Mouse (Mus musculus) common myeloid progenitor, adult 5-6 weeks (primary cell): ENCODE results near the gene Hnrnpa3. TPM values are rescaled to one million over a fixed set of nuclear protein-coding genes. Genes with fewer than 3 reads are reported as not detected.

Source experiments
- ATAC-seq: replicated peaks from 2 replicates; pipeline ENCODE4 v1.8.0; 2016; ENCODE audit warnings: low read depth, mild to moderate bottlenecking, moderate TSS enrichment, inconsistent platforms; ENCODE audit not compliant: poor library complexity, severe bottlenecking
- total RNA-seq: library from RNA; stranded (forward); fragments of 200-1000, 187-1606 nt; gene quantifications from 2 replicates; pipeline ENCODE4 v1.2.3, GENCODE M21; 2017

The Hnrnpa3 gene
- total RNA-seq, 1 experiment from 2014 or later, result 360 TPM

DNA sequence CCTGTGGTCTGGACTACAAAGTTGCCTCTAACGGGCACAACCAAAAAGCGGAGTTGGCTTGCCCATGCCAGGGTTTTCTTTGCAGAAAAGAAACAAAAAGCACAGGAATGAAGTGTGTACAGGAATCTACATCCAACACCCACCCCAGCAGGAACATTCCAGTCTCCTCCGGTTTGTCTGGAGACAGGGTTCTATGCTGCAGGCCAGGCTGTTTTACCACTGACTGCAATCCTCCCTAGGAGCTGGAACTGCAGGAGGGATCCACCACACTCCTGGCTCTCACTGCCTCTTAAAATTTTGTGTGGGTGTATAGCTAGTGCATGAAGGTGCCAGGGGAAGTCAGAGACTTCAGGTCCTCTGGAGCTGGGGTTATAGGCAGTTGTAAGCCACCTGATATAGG is 39.8 kb downstream of the Hnrnpa3 start:
- no peak for ATAC-seq

DNA sequence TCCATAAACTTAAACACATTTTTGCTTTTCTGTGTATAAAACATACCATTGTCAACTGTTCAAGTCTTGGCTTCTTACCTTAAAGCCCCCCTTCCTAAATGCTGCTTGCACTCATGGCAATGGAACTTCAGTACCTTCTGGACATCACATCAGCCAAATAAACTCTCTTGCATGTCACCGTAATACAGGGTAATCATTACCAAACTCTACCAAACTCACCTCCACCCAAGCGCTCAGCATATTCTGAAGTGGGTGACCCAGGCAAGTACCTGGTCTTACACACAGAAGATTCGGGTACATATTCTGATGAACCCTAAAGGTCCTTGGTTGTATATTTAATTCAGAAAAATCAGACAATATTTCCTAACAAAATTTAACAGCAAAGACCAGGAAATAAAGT is 41.5 kb downstream of the Hnrnpa3 start:
- no peak for ATAC-seq

DNA sequence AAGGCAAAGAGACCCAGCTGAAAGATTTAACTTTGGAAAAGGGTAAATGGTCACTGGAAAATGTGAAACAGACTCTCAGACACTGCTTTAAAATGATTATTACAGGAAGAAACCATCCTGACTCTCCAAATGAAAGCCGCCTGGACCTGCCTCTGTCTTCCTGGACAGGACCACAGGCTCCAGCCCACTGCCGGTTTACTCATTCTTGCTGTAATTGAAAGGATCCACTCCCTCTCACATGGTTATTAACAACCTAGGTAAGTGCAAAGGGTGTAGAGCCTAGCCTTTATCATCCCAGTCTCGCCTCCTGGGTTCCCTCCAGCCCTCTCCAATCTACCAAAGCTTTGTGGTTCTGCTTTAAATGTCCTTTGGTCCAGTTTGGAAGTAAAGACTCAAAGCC is 42.1 kb downstream of the Hnrnpa3 start:
- no peak for ATAC-seq

DNA sequence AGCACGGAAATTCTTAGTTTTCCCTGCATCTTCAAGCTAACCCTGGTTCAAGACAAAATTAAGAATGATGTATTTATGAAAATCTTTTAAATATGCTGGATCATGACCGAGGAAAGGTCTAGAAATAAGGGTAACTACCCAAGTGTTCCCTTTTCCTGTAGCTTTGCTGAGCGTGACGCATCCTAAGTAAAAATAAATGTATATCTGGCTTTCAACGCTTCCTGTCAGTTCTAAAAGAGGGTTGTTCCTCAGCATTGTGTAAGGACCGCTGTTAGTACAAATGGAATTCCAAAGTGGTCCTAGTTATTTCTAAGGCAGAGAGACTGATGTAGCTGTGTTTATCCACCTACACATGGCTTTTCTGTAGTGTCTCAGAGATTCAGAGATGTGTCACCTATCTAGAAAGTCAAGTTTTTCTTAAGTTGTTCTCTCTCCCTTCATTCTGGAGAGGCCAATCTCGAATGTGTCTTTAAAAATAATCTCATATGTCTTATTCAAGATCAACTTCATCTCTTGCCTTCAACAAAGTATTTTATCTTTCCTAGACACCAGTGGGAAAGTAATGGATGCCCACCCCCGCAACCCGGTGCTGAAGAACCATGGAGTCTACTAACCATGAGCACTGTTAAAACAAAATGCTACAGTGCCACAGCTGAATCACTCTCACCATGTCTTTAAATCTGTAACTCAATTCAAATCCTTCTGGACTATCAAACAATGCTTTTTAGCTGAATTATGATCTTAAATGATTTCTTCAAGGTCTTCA is 42.9 kb downstream of the Hnrnpa3 start:
- ATAC-seq, result no peak

DNA sequence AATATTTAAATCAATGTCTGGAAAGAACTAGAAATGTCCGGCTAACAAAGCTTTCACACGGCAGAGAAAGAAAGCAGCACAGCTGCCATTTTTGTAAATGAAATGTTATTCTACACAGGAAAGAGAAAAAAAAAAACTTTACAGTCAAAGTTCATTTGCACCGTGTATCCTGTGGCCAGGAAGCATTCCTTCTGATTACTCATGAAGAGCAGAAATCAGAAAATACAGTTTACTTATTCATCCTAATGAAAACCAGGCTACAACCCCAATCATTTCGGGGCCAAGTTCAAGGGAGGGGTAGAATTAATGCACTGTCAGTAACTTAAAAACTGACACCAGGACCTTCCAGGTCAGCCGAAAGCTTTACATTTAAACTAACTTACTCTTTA is 43.5 kb downstream of the Hnrnpa3 start:
- no peak for ATAC-seq

DNA sequence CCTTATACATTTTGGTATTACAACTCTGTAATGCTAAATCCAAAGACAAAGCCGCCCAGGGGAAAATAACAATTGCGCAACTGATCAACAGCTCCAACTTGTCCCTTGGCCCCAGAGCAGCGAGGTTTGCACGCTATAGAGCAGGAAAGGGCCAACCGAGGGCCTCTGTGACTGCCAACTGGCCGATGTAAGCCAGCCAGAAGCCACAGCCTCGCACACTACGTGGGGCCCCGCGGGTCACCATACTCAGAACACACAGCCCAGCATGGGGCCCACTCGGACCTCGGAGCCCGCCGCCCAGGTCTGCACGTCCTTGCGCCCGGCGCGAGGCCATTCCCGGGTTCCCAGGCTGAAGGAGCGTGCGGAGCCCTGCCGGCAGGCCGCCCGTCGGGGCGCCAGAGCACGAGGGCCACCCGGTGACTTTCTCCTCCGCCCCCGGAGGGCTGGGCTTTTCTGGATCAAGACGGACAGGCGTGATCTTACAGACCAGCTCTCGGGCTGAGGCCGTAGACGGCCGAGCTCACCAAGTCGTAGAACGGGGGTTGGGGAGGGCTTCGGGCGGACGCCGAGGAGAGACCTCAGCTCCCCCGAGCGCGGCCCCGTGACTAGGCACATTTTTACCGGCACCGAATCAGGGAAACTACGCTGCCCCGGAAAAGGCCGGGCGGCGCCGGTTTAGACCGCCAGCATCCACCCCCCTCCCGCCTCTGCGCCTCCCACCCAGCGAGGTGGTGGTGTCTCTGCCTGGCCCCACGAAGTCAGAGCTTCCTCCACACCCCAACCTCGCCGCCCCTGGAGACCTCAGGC is 44.5 kb downstream of the Hnrnpa3 start:
- ATAC-seq, result peak; percentile 27

DNA sequence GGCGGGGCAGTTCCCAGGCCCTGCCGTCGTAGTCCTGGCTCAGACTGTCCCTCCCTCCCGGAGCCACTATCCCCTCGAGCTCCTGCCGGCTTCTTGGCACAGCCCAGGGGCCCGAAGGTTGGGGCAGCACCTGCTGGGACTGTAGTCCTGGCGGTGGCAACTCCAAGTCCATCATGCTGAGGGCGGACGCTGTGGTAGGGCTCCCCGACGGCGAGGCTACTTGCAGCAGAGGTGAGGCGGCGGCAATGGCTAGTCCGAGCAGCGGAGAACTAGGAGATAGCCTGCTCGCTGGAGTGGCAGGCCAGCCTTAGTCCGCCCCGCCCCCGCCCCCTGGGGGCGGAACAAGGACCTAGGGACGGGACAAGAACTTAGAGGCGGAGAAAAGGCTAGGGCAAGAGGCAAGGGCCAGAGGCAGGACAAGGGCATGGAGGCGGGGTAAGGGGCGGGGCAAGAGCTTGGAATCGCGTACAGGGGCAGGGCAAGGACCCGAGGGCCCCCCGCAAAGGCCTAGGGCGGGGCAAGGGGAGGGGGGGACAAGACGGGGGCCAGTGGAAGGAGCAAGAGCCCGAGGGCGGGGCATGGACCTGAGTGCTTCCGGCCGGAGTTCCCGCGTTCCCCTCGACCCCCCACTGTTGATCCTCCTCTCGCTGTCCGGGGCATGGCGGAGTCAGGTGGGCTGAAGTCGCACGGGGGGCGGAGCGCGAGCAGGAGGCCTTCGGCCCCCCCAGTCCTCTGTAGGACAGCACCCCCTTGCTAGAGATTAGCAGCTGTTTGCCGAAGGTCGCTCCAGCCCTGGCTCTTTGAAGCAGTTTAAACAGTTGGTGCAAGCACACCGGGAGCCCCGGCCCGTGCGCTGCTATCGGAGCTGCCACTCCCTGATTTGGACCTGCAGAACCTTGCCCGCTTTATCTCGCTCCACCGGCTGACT is 45.4 kb downstream of the Hnrnpa3 start, which contains the start of gene Nfe2l2:
Gene Nfe2l2 (minus strand): TSS at position 408 of the 928 bp plus-strand sequence.
- peak; percentile 73 for ATAC-seq

DNA sequence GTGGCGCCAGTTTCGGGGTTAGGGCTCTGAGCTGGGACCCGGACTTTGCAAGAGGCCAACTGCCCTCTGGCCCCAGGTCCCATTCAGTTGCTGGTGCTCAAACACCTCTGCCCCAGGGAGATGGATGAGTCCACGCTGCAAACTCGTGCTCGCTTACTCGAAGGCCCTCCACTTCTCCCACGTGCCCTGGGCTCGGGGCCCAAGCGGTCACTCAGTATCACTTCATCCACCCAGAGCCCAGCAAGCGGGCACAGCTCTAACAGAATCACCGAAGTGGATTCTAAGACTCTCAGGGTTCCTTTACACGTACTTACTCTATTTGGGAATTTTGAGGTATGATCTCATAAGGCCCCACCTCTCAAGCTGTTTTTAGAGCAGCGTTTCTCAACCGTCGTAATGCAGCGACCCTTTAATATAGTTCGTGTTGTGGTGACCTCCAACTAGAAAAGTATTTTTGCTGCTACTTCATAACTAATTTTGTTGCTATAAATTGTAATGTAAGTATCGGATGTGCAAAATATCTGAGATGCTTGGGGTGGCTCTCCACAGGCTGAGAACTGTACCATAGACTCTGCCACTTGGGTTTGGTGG is 46.2 kb downstream of the Hnrnpa3 start:
- no peak for ATAC-seq

DNA sequence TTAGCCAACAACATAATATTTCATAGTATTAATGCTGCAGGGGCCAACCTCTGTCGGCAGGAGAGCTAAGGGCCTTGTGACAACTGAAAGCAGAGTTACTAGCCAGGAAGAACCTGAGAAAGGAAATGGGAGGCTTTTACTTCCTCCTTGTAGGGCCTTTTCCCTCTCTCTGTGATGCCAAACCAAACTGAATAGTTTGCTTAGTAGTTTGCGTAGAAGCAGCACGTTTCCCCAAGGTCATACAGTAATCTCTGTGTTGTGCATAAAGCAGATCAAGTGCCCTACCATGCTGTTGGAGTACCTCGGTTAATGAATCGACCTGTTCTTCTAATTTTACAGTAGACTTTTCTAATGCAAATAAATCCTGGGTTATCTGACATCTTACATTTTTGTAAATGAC is 47.4 kb downstream of the Hnrnpa3 start:
- no peak for ATAC-seq

DNA sequence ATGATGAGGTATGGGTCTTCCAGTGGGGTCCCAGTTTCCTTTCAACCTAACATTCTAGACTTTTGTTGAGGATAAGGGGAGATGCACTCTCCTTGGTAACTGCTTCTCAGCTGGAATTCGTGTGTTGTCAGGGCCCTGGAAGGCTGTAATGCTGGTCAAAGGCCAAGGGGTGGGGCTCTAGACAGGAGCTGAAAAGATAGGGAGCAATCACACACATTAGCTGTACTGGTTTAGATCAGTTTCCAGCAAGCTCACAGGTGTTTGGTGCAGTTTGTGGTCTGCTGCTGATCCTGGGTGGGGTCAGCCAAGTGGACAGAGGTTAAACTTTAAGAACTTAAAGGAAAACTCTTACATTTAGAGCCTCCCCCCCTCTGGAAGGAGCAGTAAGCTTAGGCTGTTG is 48.4 kb downstream of the Hnrnpa3 start:
- no peak for ATAC-seq

DNA sequence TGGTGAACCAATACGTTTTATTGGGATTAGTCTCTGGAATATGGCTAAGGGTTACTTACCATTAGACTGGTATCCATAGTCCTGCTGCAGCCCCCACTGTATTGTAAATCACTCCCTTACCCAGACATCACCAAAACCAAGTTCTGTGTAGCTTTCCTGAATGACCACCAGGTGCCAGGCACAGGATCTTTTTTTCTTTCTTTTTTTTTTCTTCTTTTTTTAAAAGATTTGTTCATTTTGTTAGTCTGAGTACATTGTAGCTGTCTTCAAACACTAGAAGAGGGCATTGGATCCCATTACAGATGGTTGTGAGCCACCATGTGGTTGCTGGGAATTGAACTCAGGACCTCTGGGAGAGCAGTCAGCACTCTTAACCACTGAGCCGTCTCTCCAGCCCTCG is 54.0 kb downstream of the Hnrnpa3 start:
- no peak for ATAC-seq

DNA sequence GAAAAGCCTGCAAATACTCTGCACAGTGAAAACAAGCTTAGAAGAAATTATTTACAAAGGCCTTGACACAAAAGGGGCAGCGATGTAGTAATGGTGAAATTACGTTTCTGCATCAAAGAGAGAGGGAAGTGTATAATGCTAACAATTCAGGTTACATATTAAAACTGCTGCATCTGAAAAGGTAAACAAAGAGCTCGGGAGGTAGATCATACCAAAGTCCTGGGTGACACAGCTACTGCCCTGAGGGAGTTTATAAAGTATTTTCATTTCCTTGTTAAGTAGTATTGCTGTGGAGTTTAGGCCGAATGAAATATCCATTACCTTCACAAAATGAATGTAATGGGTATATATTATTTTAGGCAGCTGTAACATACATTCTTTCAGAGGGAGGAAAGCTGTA is 55.7 kb downstream of the Hnrnpa3 start:
- ATAC-seq, result no peak

DNA sequence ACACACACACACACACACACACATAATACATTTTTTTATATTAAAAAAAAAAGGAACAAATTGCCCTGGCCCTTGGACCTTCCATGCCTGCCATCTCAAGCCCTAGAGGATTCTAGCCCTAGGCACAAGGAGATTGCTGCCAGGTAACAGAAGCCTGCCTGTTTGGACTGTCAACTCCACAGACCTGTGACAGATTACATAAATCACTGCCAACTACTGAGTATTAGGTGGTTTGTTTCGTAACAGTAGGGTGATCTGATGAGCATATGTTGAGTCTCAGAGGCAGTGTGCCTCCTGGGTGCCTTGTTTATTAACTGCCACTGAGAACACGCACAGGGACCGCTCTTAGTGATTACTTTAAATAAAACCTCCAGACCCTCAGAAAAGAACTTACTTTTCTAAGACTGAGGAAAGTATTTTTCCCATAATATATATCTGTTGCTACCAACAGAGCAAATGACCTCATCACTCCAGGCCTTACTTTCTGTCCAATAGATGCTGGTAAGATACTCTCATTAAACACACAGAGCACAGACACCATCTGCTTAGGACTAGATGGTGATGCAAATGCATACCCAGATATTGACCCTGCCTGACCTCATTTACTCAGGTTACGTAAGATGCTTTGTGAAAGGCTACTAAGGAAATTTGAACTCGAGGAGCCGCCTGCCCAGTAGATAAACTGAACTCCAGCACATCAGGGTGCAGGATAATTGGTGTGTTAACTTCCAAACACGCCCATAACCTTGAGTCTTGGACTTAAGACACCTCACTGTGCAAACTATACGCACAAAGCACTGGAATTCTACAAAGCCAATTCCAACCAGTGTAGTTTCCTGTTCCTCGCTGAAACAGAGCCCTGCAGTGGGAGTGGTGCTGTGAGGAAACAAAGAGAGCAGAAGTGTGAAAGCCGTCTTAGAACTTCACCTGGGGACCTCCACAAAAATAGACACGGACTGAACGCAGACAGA is 57.3 kb downstream of the Hnrnpa3 start:
- no peak for ATAC-seq

Other genes with a start within 250 kb of the Hnrnpa3 start
- gene Nfe2l2, start 45.4 kb downstream of the Hnrnpa3 start, total RNA-seq, result 78.6 and 81.7 TPM in 2 replicates
- gene Agps, start 172.9 kb downstream of the Hnrnpa3 start, total RNA-seq, result 39.4 and 42.2 TPM in 2 replicates